Mouse (Mus musculus) stomach, embryonic 15.5 days (tissue): ENCODE measurements at regions not wholly inside any gene's neighbourhood (a gene's known extent, or its start where the extent isn't known, plus 50 kb on each side); places are given as distances from the start of the nearest gene placed in this dataset.

Source experiments
- ATAC-seq: fragments of 200-750 bp; cut with Nextera tagmentation; 2 replicates; pipeline ENCODE4 v1.8.0; 2017; ENCODE audit warnings: low read depth, moderate number of reproducible peaks, moderate TSS enrichment; ENCODE audit not compliant: insufficient read depth, low FRiP score
- H3K27ac ChIP-seq: fragments of 300-500 bp; sonication (generic); 2 replicates; pipeline ENCODE4 v1.5.1; 2015; ENCODE audit warnings: mild to moderate bottlenecking, inconsistent platforms
- H3K27me3 ChIP-seq: fragments of 300-500 bp; sonication (generic); replicated peaks from 2 replicates; pipeline ENCODE4 v1.6.1; 2015; ENCODE audit warnings: inconsistent platforms
- H3K36me3 ChIP-seq: fragments of 300-500 bp; sonication (generic); 2 replicates; pipeline ENCODE4 v1.6.1; 2015; ENCODE audit warnings: inconsistent platforms
- H3K4me1 ChIP-seq: fragments of 300-500 bp; sonication (generic); 2 replicates; pipeline ENCODE4 v1.6.1; 2015; ENCODE audit warnings: inconsistent platforms
- H3K4me2 ChIP-seq: fragments of 300-500 bp; sonication (generic); 2 replicates; pipeline ENCODE4 v1.6.1; 2015; ENCODE audit warnings: mild to moderate bottlenecking, inconsistent platforms
- H3K4me3 ChIP-seq: fragments of 300-500 bp; sonication (generic); replicated peaks from 2 replicates; pipeline ENCODE4 v1.5.1; 2015; ENCODE audit warnings: inconsistent platforms
- H3K9ac ChIP-seq: fragments of 300-500 bp; sonication (generic); 2 replicates; pipeline ENCODE4 v1.6.1; 2015; ENCODE audit warnings: inconsistent platforms
- H3K9me3 ChIP-seq: fragments of 300-500 bp; sonication (generic); 2 replicates; pipeline ENCODE4 v1.6.1; 2016; ENCODE audit warnings: inconsistent platforms
- WGBS: fragments of 180-500 bp; shearing (Covaris S2); methylation state at CpG from one replicate; pipeline ENCODE4 v1.1.7; 2015; 5-methylcytosine and 5-hydroxymethylcytosine counted together

GRCm38 (mm10) chr8:91873232-91873631 lies 71.4 kb upstream of the Irx3 start:
- ATAC-seq, result no peak
- Histone ChIP-seq H3K9me3 (no peaks in the 10 kb centered on the region), H3K4me1 (peaks cover 8% of the 10 kb centered on the region; the same call in 1 of the 2 replicates), H3K4me3 (no peak overlapping the region), H3K4me2 (no peak overlapping the region), H3K36me3 (no peaks in the 10 kb centered on the region), H3K9ac (no peak overlapping the region), H3K27me3 (peaks cover 12% of the 10 kb centered on the region; the same call in 1 of the 2 replicates), H3K27ac (no peak overlapping the region)
- WGBS, result 57% methylated on average over 5 of the region's 5 CpGs

GRCm38 (mm10) chr8:91872278-91873115 lies 70.6 kb upstream of the Irx3 start:
- Histone ChIP-seq H3K36me3 (no peaks in the 10 kb centered on the region), H3K27me3 (peaks cover 12% of the 10 kb centered on the region; the same call in 1 of the 2 replicates), H3K9ac (no peak overlapping the region), H3K4me1 (peaks cover 8% of the 10 kb centered on the region; the same call in 1 of the 2 replicates), H3K4me2 (peak overlapping the region; percentile 49), H3K4me3 (peak overlapping the region; percentile 12; the same call in 1 of the 2 replicates), H3K27ac (no peak overlapping the region), H3K9me3 (no peaks in the 10 kb centered on the region)
- ATAC-seq, result peak; percentile 63; the same call in 1 of the 2 replicates
- WGBS, result 9% methylated on average over 29 of the region's 29 CpGs

GRCm38 (mm10) chr8:91867069-91867468 lies 65.2 kb upstream of the Irx3 start:
- H3K9ac ChIP-seq, result no peak overlapping the region
- H3K27ac ChIP-seq, result no peak overlapping the region
- peaks cover 18% of the 10 kb centered on the region; the same call in 1 of the 2 replicates for H3K27me3 ChIP-seq
- no peak for ATAC-seq
- H3K9me3 ChIP-seq, result no peaks in the 10 kb centered on the region
- H3K4me3 ChIP-seq, result no peak overlapping the region
- no peak overlapping the region for H3K4me2 ChIP-seq
- 34% methylated on average over 7 of the region's 7 CpGs for WGBS
- no peaks in the 10 kb centered on the region for H3K4me1 ChIP-seq
- H3K36me3 ChIP-seq, result no peaks in the 10 kb centered on the region

GRCm38 (mm10) chr8:91866076-91866475 lies 64.2 kb upstream of the Irx3 start:
- no peaks in the 10 kb centered on the region for H3K36me3 ChIP-seq
- no peak overlapping the region for H3K4me3 ChIP-seq
- no peak for ATAC-seq
- H3K27me3 ChIP-seq, result peaks cover 16% of the 10 kb centered on the region; the same call in 1 of the 2 replicates
- H3K27ac ChIP-seq, result no peak overlapping the region
- 60% methylated on average over 7 of the region's 7 CpGs for WGBS
- H3K4me2 ChIP-seq, result no peak overlapping the region
- no peaks in the 10 kb centered on the region for H3K9me3 ChIP-seq
- H3K9ac ChIP-seq, result no peak overlapping the region
- H3K4me1 ChIP-seq, result no peaks in the 10 kb centered on the region

- Histone ChIP-seq H3K4me3 (no peak overlapping the region), H3K4me2 (no peak overlapping the region), H3K36me3 (no peaks in the 10 kb centered on the region), H3K4me1 (no peaks in the 10 kb centered on the region), H3K9me3 (no peaks in the 10 kb centered on the region), H3K27me3 (peaks cover 15% of the 10 kb centered on the region; the same call in 1 of the 2 replicates), H3K27ac (no peak overlapping the region), H3K9ac (no peak overlapping the region)
- WGBS, result 27% methylated on average over 10 of the region's 10 CpGs
- no peak for ATAC-seq
Observed at GRCm38 (mm10) chr8:91865361-91865760, 63.5 kb upstream of the Irx3 start.

GRCm38 (mm10) chr8:91863505-91863904 lies 61.6 kb upstream of the Irx3 start:
- 48% methylated on average over 4 of the region's 4 CpGs for WGBS

GRCm38 (mm10) chr8:91855881-91856280 lies 54.0 kb upstream of the Irx3 start:
- 60% methylated on average over 14 of the region's 14 CpGs for WGBS
- Histone ChIP-seq H3K9ac (no peak overlapping the region), H3K4me2 (no peak overlapping the region), H3K27me3 (0 out of 2 replicates have a peak, but pooled peaks cover 7% of the 10 kb centered on the region), H3K36me3 (no peaks in the 10 kb centered on the region), H3K4me3 (no peak overlapping the region), H3K9me3 (no peaks in the 10 kb centered on the region), H3K27ac (no peak overlapping the region), H3K4me1 (no peaks in the 10 kb centered on the region)
- no peak; the same call in 1 of the 2 replicates for ATAC-seq

More at GRCm38 (mm10) chr8:91863505-91863904, 61.6 kb upstream of the Irx3 start:
- Histone ChIP-seq H3K9ac (no peak overlapping the region), H3K36me3 (no peaks in the 10 kb centered on the region), H3K27me3 (peaks cover 18% of the 10 kb centered on the region; the same call in 1 of the 2 replicates), H3K27ac (no peak overlapping the region), H3K4me3 (no peak overlapping the region), H3K4me2 (no peak overlapping the region), H3K4me1 (no peaks in the 10 kb centered on the region), H3K9me3 (no peaks in the 10 kb centered on the region)
- ATAC-seq, result no peak

GRCm38 (mm10) chr8:91854369-91854768 lies 52.5 kb upstream of the Irx3 start:
- Histone ChIP-seq H3K27me3 (0 out of 2 replicates have a peak, but pooled peaks cover 7% of the 10 kb centered on the region), H3K36me3 (no peaks in the 10 kb centered on the region), H3K4me1 (no peaks in the 10 kb centered on the region), H3K4me2 (no peak overlapping the region), H3K27ac (no peak overlapping the region), H3K9me3 (no peaks in the 10 kb centered on the region), H3K9ac (no peak overlapping the region), H3K4me3 (no peak overlapping the region)
- 82% methylated on average over 4 of the region's 4 CpGs for WGBS
- ATAC-seq, result no peak

GRCm38 (mm10) chr8:91853803-91854202 lies 51.9 kb upstream of the Irx3 start:
- H3K9ac ChIP-seq, result no peak overlapping the region
- no peak for ATAC-seq
- no peaks in the 10 kb centered on the region for H3K9me3 ChIP-seq
- H3K27ac ChIP-seq, result no peak overlapping the region
- 0 out of 2 replicates have a peak, but pooled peaks cover 4% of the 10 kb centered on the region for H3K27me3 ChIP-seq
- H3K4me3 ChIP-seq, result no peak overlapping the region
- H3K36me3 ChIP-seq, result no peaks in the 10 kb centered on the region
- no peaks in the 10 kb centered on the region for H3K4me1 ChIP-seq
- H3K4me2 ChIP-seq, result no peak overlapping the region
- WGBS, result 31% methylated on average over 2 of the region's 2 CpGs

GRCm38 (mm10) chr8:91853336-91853735 lies 51.5 kb upstream of the Irx3 start:
- Histone ChIP-seq H3K4me3 (no peak overlapping the region), H3K9me3 (no peaks in the 10 kb centered on the region), H3K4me2 (no peak overlapping the region), H3K27ac (no peak overlapping the region), H3K36me3 (no peaks in the 10 kb centered on the region), H3K27me3 (0 out of 2 replicates have a peak, but pooled peaks cover 4% of the 10 kb centered on the region), H3K9ac (no peak overlapping the region), H3K4me1 (no peaks in the 10 kb centered on the region)
- WGBS, result 58% methylated on average over 4 of the region's 4 CpGs
- no peak for ATAC-seq
